Mouse (Mus musculus): ENCODE data around the gene Hspa1a.
"Not testable (repeated sequence)": the region's sequence is repeated elsewhere in the genome, so short reads cannot be mapped to it uniquely, and the experiment has no call there.

Gene Hspa1a

DNA sequence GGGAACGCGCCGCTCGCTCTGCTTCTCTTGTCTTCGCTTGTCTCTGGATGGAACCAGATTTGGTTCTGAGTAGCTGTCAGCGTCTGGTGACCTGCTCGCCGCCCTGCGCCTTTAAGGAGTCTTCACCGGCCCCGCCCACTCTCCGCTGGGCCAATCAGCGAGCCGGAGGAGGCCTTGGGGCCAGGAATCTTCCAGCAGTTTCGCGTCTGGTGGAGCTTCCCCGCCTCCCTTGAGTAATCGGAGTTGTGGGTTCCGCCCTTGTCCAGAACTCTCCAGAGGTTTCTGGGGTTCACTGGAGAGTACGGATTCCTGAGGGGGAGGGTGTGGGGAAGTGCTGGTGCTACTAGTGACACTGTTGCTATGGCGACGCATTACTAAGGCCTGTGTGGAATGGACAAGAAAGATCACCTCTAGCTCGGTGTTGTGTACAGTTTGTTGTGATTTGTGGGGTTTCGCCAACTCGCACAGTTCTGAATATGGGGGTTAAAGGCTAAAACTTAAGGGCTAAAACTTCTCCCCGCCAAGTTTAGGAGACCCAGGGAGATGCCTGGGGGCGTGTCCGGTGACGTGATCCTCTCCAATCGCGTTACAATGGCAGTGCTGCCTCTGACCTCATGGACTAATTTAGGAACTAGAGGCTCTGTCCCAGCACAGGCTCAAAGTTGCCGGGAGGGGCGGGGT lies at the start of gene Hspa1a, which contains the start of gene Hspa1l:
Gene Hspa1a, minus strand, starts transcription at position 88 of the 681 bp plus-strand sequence.
Gene Hspa1l, plus strand, starts transcription at position 635 of the 681 bp plus-strand sequence.
- DNase-seq (ENCODE audit: low spot score in 2 of 2), result peak; percentile 82 to 88

DNA sequence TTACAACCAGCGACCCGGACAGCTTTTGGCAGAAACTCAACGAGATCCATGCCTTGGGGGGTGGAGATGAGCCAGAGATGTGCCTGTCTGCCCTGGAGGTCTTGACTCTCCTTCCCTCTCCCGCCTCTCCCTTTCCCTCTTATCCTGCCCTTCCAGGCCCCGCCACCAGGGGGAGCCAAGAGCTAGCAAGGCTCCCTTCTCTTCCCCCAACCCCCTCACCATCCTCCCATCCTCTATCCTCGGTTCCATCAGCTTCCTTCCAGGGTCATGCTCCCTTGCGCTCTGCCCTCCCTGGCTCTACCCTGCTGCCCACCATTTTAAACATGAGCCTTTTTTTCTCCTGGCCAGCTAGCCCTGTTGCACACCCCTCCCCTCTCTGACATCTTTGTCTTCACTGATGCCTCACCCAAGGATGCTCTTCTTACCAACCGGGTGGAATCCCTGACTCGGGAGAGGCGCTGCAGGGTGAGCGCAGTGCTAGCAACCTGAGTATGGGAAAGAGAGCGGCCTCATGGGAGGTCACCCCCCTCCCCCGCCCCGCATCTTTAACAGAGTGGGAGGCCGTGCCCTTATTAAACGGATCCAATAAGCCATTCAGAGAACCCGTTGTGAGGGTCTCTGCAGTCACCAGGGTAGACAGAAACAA lies 49.3 kb upstream of the Hspa1a start:
- DNase-seq (ENCODE audit: low spot score in 2 of 2), result peak; percentile 75 to 87

DNA sequence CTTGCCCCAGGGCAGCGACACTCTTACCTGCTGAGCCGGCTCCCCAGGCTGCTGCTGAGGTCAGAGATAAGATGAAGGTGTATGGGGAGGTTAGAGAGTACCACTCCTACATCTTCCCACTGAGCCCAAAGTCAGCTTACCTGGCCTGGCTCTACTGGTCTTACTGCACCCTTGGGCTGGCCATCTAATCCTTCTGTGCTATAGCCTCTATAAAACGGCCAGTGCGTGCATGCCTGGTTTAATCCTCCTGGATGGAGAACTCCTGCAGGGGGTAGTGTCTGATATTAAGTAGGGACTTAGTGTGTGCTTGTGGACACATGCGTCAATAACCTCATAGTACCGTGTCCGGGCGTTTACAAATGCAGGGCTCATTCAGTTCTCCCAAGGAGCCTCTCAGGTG lies 48.6 kb upstream of the Hspa1a start:
- DNase-seq (ENCODE audit: low spot score in 2 of 2), result no peak

DNA sequence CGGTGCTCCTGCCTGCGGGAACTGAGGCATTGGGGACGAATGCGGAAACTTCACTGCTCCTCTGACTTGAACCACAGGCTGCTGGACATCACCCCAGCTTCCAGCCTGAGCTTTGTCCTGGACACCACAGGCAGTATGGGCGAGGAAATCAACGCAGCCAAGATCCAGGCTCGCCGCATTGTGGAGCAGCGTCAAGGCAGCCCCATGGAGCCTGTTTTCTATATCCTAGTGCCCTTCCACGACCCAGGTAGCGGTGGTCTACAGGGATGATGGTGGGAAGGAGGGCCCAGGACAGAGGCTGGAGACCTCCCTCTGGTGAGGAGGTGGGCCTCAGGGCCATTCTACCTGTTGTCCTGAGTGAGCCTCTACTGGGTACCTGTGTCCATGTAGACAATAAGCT lies 47.9 kb upstream of the Hspa1a start:
- DNase-seq (ENCODE audit: low spot score in 2 of 2), result no peak

DNA sequence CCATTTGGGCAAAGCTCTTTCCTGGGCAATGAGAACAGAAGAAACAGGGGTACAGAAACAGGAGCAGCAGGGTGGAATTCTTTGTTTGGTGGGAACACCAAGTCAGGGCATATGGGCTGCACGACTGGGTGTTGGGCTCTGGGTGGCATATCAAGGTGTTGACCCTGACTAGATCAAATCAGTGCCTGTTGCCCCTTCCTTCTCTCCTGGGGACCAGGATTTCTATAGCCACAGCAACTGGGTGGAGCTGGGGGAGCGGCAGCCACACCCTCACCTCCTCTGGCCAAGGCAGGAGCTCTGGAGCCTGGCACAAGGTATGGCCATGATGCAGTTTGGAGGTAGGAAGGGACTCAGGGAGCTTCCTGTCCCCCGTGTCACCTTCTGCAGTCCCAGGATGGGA lies 46.2 kb upstream of the Hspa1a start:
- DNase-seq (ENCODE audit: low spot score in 2 of 2), result no peak

DNA sequence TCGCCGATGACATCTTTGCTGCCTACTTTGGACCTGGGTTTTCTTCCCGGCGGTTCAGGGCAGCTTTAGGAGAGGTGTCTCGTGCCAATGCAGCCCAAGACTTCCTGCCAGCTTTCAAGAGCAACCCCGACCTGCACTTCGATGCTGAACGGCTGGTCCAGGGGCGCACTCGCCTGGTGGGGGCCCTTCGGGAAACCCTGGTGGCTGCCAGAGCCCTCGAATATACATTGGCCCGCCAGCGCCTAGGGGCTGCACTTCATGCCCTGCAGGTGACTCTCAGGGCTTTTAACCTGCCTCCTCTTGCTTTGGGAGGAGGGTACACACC lies 45.7 kb upstream of the Hspa1a start:
- no peak for DNase-seq (ENCODE audit: low spot score in 2 of 2)

DNA sequence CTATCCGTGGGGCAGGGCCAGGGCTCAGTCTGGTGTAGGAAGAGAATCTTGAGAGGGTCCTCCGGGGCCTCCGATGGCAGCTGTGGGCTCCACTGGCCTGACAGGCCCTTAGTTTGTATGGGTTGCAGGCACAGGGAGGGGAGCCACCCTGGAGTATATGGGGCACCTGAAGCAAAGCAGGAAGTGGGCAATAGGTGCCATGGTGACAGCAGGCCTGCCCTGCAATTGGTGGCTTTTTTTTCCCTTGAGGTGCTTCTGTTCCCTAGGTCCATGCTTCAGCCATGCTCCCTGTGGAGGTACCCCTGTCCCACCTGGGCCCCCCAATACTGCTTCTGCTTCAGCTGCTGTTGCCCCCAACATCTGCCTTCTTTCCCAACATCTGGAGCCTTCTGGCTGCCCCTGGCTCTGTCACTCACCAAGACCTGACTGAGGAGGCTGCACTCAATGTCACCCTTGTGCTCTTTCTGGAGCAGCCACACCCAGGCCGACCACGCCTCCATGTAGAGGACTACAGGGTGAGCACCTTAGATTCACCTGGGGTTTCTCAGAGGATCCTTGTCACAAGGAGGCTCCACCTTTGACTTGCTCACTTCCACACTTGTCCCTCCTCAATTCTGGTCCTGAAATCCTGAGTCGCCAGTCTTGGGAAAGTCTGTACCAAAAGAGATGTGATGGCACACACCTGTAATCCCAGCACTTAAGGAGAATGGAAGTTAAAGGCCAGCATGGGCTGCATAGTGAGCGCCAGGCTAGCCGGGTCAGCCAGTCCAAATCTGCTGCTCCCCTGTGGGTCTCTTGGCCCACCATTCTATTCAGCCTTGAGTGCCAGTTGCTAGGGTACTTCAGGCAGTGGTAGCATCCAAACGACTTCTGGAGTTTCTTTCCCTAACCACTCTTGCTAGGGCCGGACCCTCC lies 45.1 kb upstream of the Hspa1a start:
- no peak for DNase-seq (ENCODE audit: low spot score in 2 of 2)

DNA sequence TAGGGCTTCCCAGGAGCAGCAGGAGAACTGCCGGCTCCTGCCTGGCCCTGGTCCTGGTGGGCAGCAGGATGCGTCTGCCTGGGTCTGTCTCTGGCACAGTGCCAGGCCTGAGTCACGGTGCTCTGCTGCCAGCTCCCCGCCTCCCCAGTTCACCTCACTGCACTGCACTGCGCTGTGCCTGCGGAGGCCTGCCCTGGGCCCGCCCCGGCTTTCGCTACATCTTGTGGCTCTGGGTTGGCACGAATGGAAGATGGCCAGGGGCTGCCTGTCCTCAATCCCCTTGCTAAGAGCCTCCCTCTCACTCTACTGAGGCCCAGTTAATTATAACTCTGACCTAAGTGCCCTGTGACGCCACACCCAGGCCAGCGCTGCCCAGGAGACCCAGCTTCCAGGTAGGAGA lies 44.4 kb upstream of the Hspa1a start, which contains the start of gene Vwa7:
Gene Vwa7, plus strand, starts transcription at position 204 of the 400 bp plus-strand sequence.
- DNase-seq (ENCODE audit: low spot score in 2 of 2), result peak; percentile 52 to 75

DNA sequence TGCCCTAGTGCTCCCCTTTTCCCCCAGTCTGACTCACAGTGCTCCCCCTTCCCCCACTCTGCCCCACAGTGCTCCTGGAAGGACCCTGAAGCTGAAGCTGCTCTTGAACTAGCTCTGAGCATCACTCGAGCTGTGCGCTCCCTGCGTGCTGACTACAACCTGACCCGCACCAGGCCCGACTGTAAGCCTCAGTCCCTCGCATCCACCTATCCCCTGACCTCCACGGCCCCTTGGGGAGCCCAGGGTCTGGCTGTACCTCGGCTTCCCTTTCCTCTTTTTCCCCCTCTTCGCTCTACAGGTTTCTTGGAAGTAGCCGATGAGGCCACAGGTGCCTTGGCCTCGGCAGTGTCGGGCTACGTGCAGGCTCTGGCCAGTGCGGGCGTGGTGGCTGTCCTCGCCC lies 43.3 kb upstream of the Hspa1a start:
- no peak for DNase-seq (ENCODE audit: low spot score in 2 of 2)

DNA sequence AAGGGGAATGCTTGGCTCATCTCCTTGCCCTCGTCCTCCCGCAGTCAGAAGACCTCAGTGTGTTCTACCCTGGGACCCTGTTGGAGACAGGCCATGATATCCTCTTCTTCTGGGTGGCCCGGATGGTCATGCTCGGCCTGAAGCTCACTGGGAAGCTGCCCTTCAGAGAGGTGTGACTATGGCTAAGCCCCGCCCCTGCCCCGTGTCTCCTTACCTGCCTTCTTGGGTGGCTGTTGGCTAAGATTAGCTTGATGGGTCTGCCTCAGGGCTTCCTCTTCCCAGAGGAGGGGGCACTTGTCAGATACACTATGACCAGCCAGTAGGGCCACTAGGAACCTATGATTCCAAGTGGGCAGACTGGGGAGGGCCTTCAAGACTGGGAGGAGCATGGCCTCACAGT lies 41.3 kb upstream of the Hspa1a start:
- DNase-seq (ENCODE audit: low spot score in 2 of 2), result no peak

DNA sequence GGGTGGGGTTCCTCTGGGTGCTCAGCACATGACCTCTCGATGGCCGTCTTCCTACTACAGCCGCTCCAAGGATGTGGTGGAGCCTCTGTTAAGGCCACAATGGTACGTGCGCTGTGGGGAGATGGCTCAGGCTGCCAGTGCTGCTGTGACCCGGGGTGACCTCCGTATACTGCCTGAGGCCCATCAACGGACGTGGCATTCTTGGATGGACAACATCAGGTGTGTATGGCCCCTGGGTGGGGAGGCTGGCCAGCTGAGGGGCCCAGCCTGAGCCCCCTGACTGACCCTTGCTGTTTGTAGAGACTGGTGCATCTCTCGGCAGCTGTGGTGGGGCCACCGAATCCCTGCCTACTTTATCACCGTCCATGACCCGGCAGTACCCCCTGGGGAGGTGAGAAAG lies 40.5 kb upstream of the Hspa1a start:
- DNase-seq (ENCODE audit: low spot score in 2 of 2), result no peak

DNA sequence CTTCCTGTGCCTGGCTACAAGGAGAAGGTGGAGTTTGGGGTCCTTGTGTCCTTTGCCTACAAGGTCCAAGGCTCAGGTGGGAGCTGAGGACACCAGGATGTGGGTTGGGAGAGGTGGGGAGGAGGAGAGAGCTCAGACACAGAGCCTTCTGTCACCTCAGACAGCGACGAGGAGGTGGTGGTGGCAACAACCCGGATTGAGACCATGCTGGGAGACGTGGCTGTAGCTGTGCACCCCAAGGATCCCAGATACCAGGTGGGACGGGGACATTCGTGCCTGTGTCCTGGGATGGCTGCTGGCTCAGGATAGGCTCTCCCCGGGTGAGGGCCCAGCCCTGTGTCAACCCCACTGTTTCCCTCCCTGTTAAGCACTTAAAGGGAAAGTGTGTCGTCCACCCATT lies 39.5 kb upstream of the Hspa1a start:
- no peak for DNase-seq (ENCODE audit: low spot score in 2 of 2)

DNA sequence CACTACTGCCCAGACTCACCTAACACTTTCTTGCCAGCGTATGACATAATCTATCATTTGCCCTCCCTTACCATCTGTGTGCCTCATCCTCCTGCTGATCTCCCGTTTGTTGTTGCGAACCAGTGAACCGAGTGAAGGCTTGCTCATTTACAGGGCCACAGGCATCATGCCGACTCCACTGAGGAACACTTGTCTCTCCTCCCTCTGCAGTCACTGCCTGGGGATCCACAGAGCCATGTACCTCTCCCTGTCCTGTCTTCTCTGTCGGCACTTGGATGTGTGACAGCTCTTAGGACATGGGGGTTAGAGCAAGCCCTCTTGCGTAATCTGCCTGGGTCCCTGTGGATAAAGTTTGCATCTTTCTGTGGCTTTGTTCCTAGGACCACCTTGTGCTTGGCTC lies 37.6 kb upstream of the Hspa1a start:
- no peak for DNase-seq (ENCODE audit: low spot score in 2 of 2)

DNA sequence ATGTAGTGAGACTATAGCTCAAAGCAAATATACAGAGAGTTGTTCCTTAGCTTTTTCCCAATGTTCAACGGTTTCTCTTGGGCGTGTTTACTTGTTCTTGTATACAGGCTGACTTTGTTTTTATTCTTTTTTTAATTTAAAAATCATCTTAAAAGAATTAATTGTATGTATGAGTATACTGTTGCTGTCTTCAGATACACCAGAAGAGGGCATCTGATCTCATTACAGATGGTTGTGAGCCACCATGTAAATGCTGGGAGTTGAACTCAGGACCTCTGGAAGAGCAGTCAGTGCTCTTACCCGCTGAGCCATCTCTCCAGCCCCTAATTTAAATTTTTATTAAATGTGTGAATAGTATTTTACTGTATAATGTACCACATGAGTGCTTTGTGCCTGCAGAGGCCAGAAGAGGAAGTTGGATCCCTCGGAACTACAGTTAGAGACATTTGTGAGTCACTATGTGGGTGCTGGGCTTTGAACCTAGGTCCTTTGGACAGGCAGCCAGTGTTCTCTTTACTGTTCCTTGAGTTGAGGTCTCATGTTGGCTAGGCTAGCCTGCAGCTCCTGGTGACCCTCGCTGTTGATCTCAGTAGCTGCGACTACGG lies 35.5 kb upstream of the Hspa1a start:
- no peak for DNase-seq (ENCODE audit: low spot score in 2 of 2)

DNA sequence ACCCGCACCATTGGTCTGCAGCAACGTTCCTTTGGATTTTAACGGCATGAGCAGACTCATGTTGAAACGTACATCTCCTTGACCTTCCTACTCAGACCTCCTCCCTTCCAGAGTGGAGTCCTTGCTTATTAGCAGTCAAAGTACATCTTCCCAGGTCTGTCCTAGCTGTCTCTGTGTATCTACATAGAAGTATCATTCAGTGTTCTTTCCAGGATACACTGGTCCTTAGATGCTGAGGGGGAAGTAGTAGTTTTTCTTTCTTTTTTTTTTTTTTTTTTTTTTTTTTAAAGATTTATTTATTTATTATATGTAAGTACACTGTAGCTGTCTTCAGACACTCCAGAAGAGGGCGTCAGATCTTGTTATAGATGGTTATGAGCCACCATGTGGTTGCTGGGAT lies 33.9 kb upstream of the Hspa1a start:
- not testable (repeated sequence) for DNase-seq (ENCODE audit: low spot score in 2 of 2)

DNA sequence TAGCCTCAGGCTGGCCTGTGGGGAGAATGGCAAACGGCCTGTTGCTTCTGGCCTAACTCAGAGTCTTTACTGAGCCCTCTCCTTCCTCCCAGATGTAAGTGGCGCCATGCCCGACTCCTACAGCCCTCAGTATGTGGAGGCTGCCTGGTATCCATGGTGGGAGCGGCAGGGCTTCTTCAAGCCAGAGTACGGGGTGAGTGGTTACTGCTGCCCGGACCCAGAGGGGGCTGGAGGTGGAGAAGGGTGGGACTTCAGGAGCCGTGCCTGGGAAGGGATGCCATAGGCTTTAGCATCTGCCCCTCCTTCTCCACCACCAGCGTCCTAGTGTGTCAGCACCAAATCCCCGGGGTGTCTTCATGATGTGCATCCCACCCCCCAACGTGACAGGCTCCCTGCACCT lies 33.2 kb upstream of the Hspa1a start:
- DNase-seq (ENCODE audit: low spot score in 2 of 2), result no peak

DNA sequence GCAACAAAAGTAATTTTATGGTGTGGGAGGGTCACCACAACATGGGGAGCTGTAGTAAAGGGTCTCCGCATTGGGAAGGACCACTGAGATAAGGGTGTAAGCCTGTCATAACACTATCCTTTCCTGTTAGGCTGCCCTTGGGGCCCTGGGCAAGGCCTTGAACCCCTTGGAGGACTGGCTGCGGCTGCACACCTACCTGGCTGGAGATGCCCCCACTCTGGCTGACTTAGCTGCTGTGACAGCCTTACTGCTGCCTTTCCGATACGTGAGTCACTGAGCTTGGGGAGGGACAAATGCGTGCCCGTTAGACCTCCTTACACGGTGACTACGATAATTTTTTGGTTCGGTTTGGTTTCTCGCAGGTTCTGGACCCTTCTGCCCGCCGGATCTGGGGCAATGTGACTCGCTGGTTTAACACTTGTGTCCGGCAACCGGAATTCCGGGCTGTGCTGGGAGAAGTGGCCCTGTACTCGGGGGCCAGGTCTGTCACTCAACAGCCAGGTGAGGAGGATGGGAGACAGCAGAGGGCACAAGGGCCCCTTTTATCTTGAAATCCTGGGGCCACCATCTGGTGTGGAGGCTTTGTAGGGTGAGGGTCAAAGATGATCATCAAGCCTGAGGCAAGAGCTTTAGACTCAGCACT lies 32.2 kb upstream of the Hspa1a start:
- DNase-seq (ENCODE audit: low spot score in 2 of 2), result no peak

DNA sequence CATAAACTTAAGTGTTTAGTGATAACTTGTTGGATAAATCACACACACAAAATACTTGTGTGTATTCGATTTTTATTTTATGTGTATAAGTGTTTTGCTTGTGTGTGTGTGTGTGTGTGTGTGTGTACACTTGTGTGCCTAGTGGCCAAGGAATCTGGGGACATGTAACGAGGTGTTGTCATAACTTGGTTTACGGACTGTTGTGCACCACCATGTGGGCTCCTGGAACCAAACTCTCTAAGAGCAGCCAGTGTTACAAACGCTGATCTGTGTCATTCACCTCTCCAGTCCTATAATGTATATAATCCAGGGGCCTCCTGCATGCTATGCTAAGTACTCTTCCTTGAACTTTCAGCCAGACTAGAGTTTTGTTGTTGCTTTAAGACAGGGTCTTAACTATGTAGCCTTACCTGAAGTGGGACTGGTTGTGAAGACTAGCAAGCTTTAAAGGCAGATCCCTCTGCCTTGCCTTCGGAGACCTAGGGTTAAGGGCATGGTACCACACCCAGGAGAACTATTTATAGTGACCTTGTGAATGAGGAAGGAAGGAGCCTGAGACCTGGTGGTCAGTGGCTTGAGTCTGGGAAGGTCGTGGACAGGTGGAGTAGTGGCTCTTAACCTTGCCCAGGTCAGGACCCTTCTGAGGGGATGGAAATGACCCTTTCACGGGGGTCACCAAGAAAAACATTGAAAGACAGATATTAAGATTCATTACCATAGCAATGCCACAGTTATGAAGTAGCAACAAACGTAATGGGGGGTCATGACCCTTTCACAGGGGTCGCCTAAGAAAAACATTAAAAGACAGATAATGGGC lies 31.3 kb upstream of the Hspa1a start:
- no peak for DNase-seq (ENCODE audit: low spot score in 2 of 2)

DNA sequence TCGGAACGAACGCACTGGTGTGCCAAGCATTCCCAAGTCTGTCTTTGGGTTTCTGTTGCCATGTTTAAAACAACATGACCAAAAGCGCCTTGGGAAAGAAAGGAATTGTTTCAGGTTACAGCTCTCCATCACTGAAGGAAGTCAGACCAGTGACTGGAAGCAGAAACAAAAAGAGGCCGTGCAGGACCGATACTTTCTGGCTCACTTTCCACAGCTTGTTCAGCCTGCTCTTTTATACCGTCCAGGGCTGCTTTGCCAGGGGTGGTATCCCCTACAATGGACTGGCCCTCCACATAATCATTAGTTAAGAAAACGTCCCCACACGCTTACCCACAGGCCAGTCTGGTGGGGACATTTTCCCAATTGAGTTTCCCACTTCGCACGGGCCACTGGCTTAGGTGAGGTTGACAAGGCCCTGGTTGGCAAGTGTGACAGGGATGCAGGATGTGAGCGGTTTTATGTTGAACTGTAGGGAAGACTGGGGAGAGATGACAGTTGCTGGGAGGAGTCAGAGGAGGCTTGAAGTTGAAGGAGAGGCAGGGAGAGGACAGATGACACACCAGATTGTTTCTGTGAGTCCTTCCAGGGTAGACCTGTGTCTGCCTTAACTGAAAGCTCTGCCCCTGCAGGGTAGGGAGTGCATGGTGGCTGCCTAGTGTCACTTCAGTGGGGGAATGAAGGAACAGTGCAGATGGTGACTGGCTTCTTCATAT lies 30.4 kb upstream of the Hspa1a start:
- DNase-seq (ENCODE audit: low spot score in 2 of 2), result no peak

Measured in urinary bladder, postnatal 36 days (tissue).